Mouse (Mus musculus): ENCODE data around the gene Mcrip2.

DNA sequence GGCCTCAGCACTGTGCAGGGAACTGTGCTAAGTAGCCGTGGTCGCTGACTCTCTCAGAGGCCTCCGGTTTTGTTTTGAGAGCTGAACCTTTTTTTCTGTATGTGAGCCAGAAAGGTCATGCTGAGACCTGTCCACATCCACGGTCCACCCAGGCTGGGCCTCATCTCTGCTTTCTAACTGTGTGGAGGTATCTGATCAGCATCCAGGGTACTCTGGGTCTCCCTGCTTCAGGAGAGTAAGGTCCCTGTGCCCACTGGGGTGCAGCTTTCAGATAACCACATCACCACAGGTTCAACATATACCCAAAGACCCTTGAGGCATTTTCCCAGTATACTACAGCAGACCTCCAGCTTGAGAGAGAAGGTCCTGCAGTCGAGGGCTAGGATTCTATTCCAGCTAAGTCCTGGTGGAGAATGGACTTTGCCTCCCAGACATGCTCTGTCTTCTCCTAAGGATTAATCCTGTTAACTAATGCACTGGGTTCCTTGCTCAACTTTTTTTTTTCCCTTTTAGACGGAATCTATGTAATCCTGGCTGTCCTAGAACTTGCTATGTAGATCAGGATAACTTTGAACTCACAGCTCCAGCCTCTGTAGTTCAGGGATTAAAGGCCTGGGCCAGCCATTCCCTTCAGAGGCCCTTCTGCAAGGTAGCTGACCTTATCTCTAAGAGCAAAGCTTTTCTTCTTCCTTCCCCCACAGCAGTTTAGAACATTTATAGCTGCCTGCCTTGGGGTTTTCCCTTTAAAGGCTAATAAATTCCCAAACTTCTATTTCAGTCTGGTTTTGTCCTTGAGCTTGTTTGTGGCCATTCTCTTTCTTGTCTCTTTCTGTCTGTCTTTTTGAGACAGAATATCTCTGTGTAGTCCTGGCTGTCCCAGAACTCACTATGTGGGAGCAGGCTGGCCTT, 6.6 kb downstream of the Mcrip2 start:
- TF ChIP-seq CTCF (IDR thresholded peaks at IDR 0.05; ENCODE audit: low read depth) (no peak), EP300 (IDR thresholded peaks at IDR 0.05; ENCODE audit: low read depth) (no peak)

Data from liver, embryonic 14.5 days (tissue).